Mouse (Mus musculus): ENCODE measurements around the gene Slc25a22.
A peak's percentile ranks its signal among the peaks of the same experiment; 100 is the strongest.

GRCm38 (mm10) chr7:141403305-141403704 is 34.4 kb downstream of the Slc25a22 start:
- TF ChIP-seq CTCF (IDR thresholded peaks at IDR 0.05; ENCODE audit: borderline replicate concordance, insufficient read depth, low read depth, low read length) (peak; percentile 91), POLR2A (IDR thresholded peaks at IDR 0.05; ENCODE audit: borderline replicate concordance, insufficient read depth, low read length) (no peak)

All from cerebellum, adult 2 months (tissue).